Mouse (Mus musculus) thymus, adult 2 months (tissue): ENCODE data around the gene H2-Aa.

Experiments used
- CTCF ChIP-seq: fragments of 200-500 bp; IDR thresholded peaks from 2 replicates; pipeline ENCODE4 v1.5.1; 2012; ENCODE audit warnings: mild to moderate bottlenecking, control low read depth, low read length, moderate library complexity, borderline replicate concordance; ENCODE audit not compliant: control insufficient read depth, poor library complexity, insufficient read depth; ENCODE audit errors: extremely low read depth
- POLR2A ChIP-seq: fragments of 200-500 bp; IDR thresholded peaks from 2 replicates; pipeline ENCODE4 v1.6.1; 2012; ENCODE audit warnings: mild to moderate bottlenecking, low read length, control low read depth, moderate library complexity; ENCODE audit not compliant: control insufficient read depth, poor library complexity, insufficient read depth; ENCODE audit errors: extremely low read depth

DNA sequence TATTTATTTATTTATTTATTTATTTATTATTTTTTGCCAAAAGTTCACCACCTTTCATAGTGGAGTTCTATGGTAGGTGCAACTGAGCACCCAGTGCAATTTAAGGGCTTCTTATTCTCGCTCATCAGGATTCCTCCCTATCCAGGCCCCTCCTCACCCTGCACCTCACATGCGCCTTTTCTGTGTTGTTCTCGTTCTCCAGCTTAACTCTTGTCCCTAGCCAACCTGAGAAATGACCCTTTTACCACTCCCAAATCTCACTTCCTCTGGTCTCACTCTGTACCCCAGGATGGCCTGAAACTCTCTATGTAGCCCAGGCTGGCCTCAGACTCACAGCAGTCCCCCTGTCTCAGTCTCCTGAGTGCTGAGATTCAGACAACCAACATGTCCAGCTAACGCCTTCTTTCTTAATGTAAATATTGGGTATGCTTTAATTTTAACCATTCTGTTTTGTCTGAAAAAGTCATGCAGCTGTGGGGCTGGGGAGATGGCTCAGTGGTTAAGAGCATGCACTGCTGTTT is 14.1 kb upstream of the H2-Aa start:
- TF ChIP-seq CTCF (no peak), POLR2A (no peak)
